Mouse (Mus musculus): ENCODE measurements around the gene Xrcc4.

GRCm38 (mm10) chr13:89906120-89906519 lies 183.3 kb downstream of the Xrcc4 start:
- TF ChIP-seq POLR2A (IDR thresholded peaks at IDR 0.05; ENCODE audit: low read depth, low read length) = no peak
- TF ChIP-seq CTCF (conservative IDR thresholded peaks at IDR 0.05; ENCODE audit: insufficient read depth, insufficient read length, low read depth, low read length) = no peak

Data from kidney, adult 2 months (tissue).